27 mouse cellular contexts compared by ENCODE assay signal in genomic region chr15:85889235-85889634, GRCm38 (mm10).
"Had no signal": no experiment of that assay in that cellular context is flagged by ENCODE, and none has a peak within 500 bp of the region (broad histone marks: within the 10 kb centered on the region; RNA-seq: fewer than 3 reads in every experiment).

No protein-coding gene starts in this region.

- H3K4me2 ChIP-seq: embryonic facial prominence, embryonic 12.5 days; embryonic facial prominence, embryonic 13.5 days; embryonic facial prominence, embryonic 15.5 days; forebrain, embryonic 12.5 days; forebrain, embryonic 13.5 days had no signal

- H3K4me3 ChIP-seq: embryonic facial prominence, embryonic 10.5 days; embryonic facial prominence, embryonic 12.5 days; embryonic facial prominence, embryonic 13.5 days; embryonic facial prominence, embryonic 15.5 days; erythroblast, embryonic 14.5 days; forebrain, embryonic 10.5 days; forebrain, embryonic 12.5 days; forebrain, embryonic 13.5 days; heart, adult 2 months had no signal

- ATAC-seq: forebrain, embryonic 13.5 days; forebrain, embryonic 14.5 days; forebrain, embryonic 16.5 days; forebrain, postnatal 0 days had no signal

- H3K9ac ChIP-seq: embryonic facial prominence, embryonic 12.5 days; embryonic facial prominence, embryonic 13.5 days; embryonic facial prominence, embryonic 15.5 days; forebrain, embryonic 12.5 days; forebrain, embryonic 13.5 days; forebrain, postnatal 0 days had no signal

- H3K4me1 ChIP-seq: embryonic facial prominence, embryonic 10.5 days; embryonic facial prominence, embryonic 12.5 days; embryonic facial prominence, embryonic 13.5 days; embryonic facial prominence, embryonic 15.5 days; forebrain, embryonic 10.5 days; forebrain, embryonic 12.5 days had no signal

- H3K9me3 ChIP-seq: embryonic facial prominence, embryonic 10.5 days; embryonic facial prominence, embryonic 12.5 days; embryonic facial prominence, embryonic 13.5 days; embryonic facial prominence, embryonic 15.5 days; forebrain, embryonic 10.5 days; forebrain, embryonic 12.5 days; forebrain, embryonic 13.5 days had no signal

- DNase-seq: cerebellum, adult 2 months; cerebellum, adult 8-10 months; cerebellum, adult 9-10 months; cerebellum, adult 9-11 months; cerebellum, postnatal 10 days; cerebellum, postnatal 14 days; cerebellum, postnatal 25 days; cerebellum, postnatal 36 days; embryo, embryonic 11 days; forebrain, postnatal 0 days; gastrocnemius, postnatal 10 days; gastrocnemius, postnatal 14 days; gastrocnemius, postnatal 25 days; gastrocnemius, postnatal 36 days; heart, adult 11 months; heart, adult 18-20 months; heart, adult 2 months had no signal

- H3K27me3 ChIP-seq: embryonic facial prominence, embryonic 12.5 days; embryonic facial prominence, embryonic 13.5 days; embryonic facial prominence, embryonic 15.5 days; forebrain, embryonic 12.5 days; forebrain, embryonic 13.5 days had no signal

- H3K27ac ChIP-seq: embryonic facial prominence, embryonic 10.5 days; embryonic facial prominence, embryonic 12.5 days; embryonic facial prominence, embryonic 13.5 days; embryonic facial prominence, embryonic 15.5 days; forebrain, embryonic 10.5 days; forebrain, embryonic 12.5 days; forebrain, embryonic 13.5 days; heart, adult 2 months had no signal
